Mouse (Mus musculus) frontal cortex, adult 2 months (tissue): ENCODE measurements around the gene Gm4869. TPM values are rescaled to one million over a fixed set of nuclear protein-coding genes. Genes with fewer than 3 reads are reported as not detected.

Source experiments
- DNase-seq, 2 experiments: peaks; one replicate each; pipeline ENCODE4 v3.0.0; 2022; ENCODE audit warnings: low spot score in 1 of 2; ENCODE audit errors: extremely low spot score in 1 of 2
- polyA plus RNA-seq: library from polyadenylated mRNA; depleted of rRNA; stranded (reverse); fragments of >200 nt; gene quantifications from 2 replicates; pipeline ENCODE4 v1.2.3, GENCODE M21; 2012; rRNA removed

Gene Gm4869
- polyA plus RNA-seq, 1 experiment, result 0.06 TPM

- DNase-seq, result no peak
Observed at GRCm38 (mm10) chr5:140517159-140517920, 71.9 kb downstream of the Gm4869 start.

GRCm38 (mm10) chr5:140517921-140518230 lies 72.4 kb downstream of the Gm4869 start:
- DNase-seq, result no peak

GRCm38 (mm10) chr5:140521196-140521595 lies 75.8 kb downstream of the Gm4869 start:
- DNase-seq, result no peak

DNA sequence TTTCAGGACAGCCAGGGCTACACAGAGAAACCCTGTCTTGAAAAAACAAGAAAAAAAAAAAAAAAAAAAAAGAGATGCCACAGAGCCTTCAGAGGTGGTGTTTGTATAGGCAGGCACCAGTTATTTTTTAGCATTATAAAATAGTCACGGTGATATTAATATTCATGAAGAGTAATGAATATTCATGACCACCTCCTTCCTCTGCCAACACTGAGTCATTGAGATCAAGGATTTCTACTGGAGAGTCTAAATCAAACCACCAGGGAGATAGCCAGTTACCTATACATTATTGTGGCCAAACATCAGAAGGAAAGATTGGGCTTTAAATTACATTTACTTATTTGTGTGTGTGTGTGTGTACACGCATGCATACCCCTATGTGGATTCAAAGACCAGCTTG lies 81.3 kb downstream of the Gm4869 start:
- DNase-seq, result no peak

- no peak for DNase-seq
Observed at GRCm38 (mm10) chr5:140538111-140538683, 92.8 kb downstream of the Gm4869 start.

DNA sequence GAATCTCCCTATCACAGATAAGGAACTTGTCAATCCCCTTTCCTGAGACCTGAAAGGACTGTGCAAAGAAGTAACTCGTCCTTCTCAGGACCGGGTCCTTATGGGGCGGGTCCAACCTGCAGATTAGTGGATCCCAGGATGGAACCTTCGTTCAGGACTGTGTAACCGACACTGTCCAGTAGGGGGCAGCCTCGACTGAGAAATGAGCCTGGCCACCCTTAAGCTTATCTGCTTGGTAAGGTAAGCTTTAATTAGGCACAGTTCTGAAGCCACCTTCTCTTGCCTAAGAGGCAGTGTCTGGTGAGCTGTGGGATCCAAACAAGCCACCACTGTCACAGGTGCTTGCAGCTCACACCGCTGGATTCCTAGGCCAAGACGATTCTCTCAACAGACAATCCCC lies 94.7 kb downstream of the Gm4869 start:
- DNase-seq, result peak; percentile 33 to 90

- DNase-seq, result peak; percentile 31 to 68
Observed at GRCm38 (mm10) chr5:140542811-140543575, 97.5 kb downstream of the Gm4869 start.

Other genes starting within 250 kb of the Gm4869 start
- 16.4 and 17.9 TPM in 2 replicates for gene Mad1l1, start 124.1 kb upstream of the Gm4869 start, polyA plus RNA-seq
- gene Nudt1, start 124.0 kb upstream of the Gm4869 start, polyA plus RNA-seq, result 11.3 and 12.0 TPM in 2 replicates
- 12.3 and 13.7 TPM in 2 replicates for gene Mrm2, start 113.7 kb upstream of the Gm4869 start, polyA plus RNA-seq
- gene Snx8, start 56.4 kb upstream of the Gm4869 start, polyA plus RNA-seq, result 10.3 and 11.1 TPM in 2 replicates
- gene Eif3b, start 26.3 kb upstream of the Gm4869 start, polyA plus RNA-seq, result 75.0 and 75.3 TPM in 2 replicates
- gene Chst12, start 59.9 kb downstream of the Gm4869 start, polyA plus RNA-seq, result 18.8 and 22.0 TPM in 2 replicates
- 0.21 and 0.34 TPM in 2 replicates for gene Grifin, start 119.4 kb downstream of the Gm4869 start, polyA plus RNA-seq
- gene Lfng, start 161.7 kb downstream of the Gm4869 start, polyA plus RNA-seq, result 28.7 and 36.2 TPM in 2 replicates
- 137 and 141 TPM in 2 replicates for gene Ttyh3, start 203.4 kb downstream of the Gm4869 start, polyA plus RNA-seq